Mouse (Mus musculus): Measurements from ENCODE around the gene Klf12. TPM values are rescaled to one million over a fixed set of nuclear protein-coding genes. Genes with fewer than 3 reads are reported as not detected.

Gene Klf12
- polyA plus RNA-seq, 1 experiment: 1.6 TPM

GRCm38 (mm10) chr14:100283411-100284118 is 914 bp downstream of the Klf12 start:
- 9% methylated on average over 27 of the region's 27 CpGs for WGBS
- no peak for TF ChIP-seq POLR2A (IDR thresholded peaks at IDR 0.05; ENCODE audit: control insufficient read depth, extremely low read depth, insufficient read depth, low read length, poor library complexity)
- no peak for TF ChIP-seq CTCF (IDR thresholded peaks at IDR 0.05; ENCODE audit: borderline replicate concordance, control insufficient read depth, extremely low read depth, insufficient read depth, low read length, poor library complexity)
- H3K27ac ChIP-seq (ENCODE audit: control insufficient read depth, insufficient read depth, low read length): no peak overlapping the region
- DNase-seq: no peak
- peaks cover 20% of the 10 kb centered on the region for H3K27me3 ChIP-seq (ENCODE audit: control insufficient read depth, insufficient read depth, low read length)
- no peaks in the 10 kb centered on the region for H3K36me3 ChIP-seq (ENCODE audit: control insufficient read depth, insufficient read depth, low read length)
- 0 out of 2 replicates have a peak, but pooled peaks cover 5% of the 10 kb centered on the region for H3K4me1 ChIP-seq (replicated peaks; ENCODE audit: control insufficient read depth, insufficient read depth, low read length)
- H3K4me3 ChIP-seq (ENCODE audit: control insufficient read depth, insufficient read depth, low read length): no peak overlapping the region

DNA sequence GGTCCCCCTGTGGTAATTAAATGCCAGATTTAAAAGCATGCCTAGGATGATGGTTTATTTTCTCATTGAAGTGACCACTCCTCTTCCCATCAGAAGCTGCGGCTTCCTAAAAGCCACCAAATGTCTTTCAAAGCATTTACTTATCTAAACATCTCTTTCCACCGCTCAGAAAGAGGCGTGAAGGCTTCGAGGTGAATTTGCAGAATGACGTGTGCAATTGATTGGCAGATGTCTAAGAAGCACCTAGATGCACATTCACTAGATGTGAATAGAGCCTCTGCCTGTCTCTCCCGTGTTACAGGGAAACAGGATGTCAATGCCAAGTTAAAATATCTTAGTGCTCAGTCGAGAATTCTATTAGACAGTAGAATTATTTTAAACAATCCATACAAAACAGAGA is 1.8 kb downstream of the Klf12 start:
- Histone ChIP-seq H3K27me3 (ENCODE audit: control insufficient read depth, insufficient read depth, low read length) (peaks cover 20% of the 10 kb centered on the region), H3K4me3 (ENCODE audit: control insufficient read depth, insufficient read depth, low read length) (no peak overlapping the region), H3K27ac (ENCODE audit: control insufficient read depth, insufficient read depth, low read length) (no peak overlapping the region), H3K36me3 (ENCODE audit: control insufficient read depth, insufficient read depth, low read length) (no peaks in the 10 kb centered on the region), H3K4me1 (replicated peaks; ENCODE audit: control insufficient read depth, insufficient read depth, low read length) (0 out of 2 replicates have a peak, but pooled peaks cover 5% of the 10 kb centered on the region)
- 24% methylated on average over 7 of the region's 7 CpGs for WGBS
- TF ChIP-seq POLR2A (IDR thresholded peaks at IDR 0.05; ENCODE audit: control insufficient read depth, extremely low read depth, insufficient read depth, low read length, poor library complexity) (no peak), CTCF (IDR thresholded peaks at IDR 0.05; ENCODE audit: borderline replicate concordance, control insufficient read depth, extremely low read depth, insufficient read depth, low read length, poor library complexity) (no peak)
- no peak for DNase-seq

DNA sequence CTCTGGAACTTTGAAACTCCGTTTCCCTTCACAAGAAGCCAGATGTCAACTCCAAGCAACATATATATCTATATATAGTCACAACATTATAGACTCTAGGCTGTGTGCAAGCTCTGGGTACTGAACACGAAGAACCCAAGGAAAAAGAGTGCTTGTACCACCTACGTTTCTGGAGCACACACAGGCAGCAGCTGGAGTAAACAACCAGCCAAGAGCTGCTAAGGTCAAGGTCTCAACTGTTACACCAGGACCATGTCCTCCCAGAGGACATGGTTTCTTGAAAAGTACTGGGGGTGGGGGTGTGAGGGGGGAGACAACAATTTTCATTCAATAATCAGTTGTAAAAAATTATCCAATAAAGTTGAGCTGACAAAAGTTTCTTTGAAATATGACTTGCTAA is 2.7 kb downstream of the Klf12 start:
- Histone ChIP-seq H3K27me3 (ENCODE audit: control insufficient read depth, insufficient read depth, low read length) (peaks cover 19% of the 10 kb centered on the region), H3K4me3 (ENCODE audit: control insufficient read depth, insufficient read depth, low read length) (no peak overlapping the region), H3K27ac (ENCODE audit: control insufficient read depth, insufficient read depth, low read length) (no peak overlapping the region), H3K36me3 (ENCODE audit: control insufficient read depth, insufficient read depth, low read length) (no peaks in the 10 kb centered on the region), H3K4me1 (replicated peaks; ENCODE audit: control insufficient read depth, insufficient read depth, low read length) (0 out of 2 replicates have a peak, but pooled peaks cover 5% of the 10 kb centered on the region)
- DNase-seq: no peak
- no peak for TF ChIP-seq POLR2A (IDR thresholded peaks at IDR 0.05; ENCODE audit: control insufficient read depth, extremely low read depth, insufficient read depth, low read length, poor library complexity)
- no peak for TF ChIP-seq CTCF (IDR thresholded peaks at IDR 0.05; ENCODE audit: borderline replicate concordance, control insufficient read depth, extremely low read depth, insufficient read depth, low read length, poor library complexity)
- WGBS: 73% methylated on average over 3 of the region's 3 CpGs

GRCm38 (mm10) chr14:100274179-100274578 is 10.3 kb downstream of the Klf12 start:
- no peak for DNase-seq
- TF ChIP-seq CTCF (IDR thresholded peaks at IDR 0.05; ENCODE audit: borderline replicate concordance, control insufficient read depth, extremely low read depth, insufficient read depth, low read length, poor library complexity) (no peak), POLR2A (IDR thresholded peaks at IDR 0.05; ENCODE audit: control insufficient read depth, extremely low read depth, insufficient read depth, low read length, poor library complexity) (no peak)
- WGBS: 92% methylated on average over 2 of the region's 2 CpGs

GRCm38 (mm10) chr14:100260531-100260930 is 23.9 kb downstream of the Klf12 start:
- Histone ChIP-seq H3K36me3 (ENCODE audit: control insufficient read depth, insufficient read depth, low read length) (no peaks in the 10 kb centered on the region), H3K4me3 (ENCODE audit: control insufficient read depth, insufficient read depth, low read length) (no peak overlapping the region), H3K27me3 (ENCODE audit: control insufficient read depth, insufficient read depth, low read length) (no peaks in the 10 kb centered on the region), H3K4me1 (replicated peaks; ENCODE audit: control insufficient read depth, insufficient read depth, low read length) (no peaks in the 10 kb centered on the region; the same call in 1 of the 2 replicates), H3K27ac (ENCODE audit: control insufficient read depth, insufficient read depth, low read length) (no peak overlapping the region)
- WGBS: 32% methylated on average over 4 of the region's 4 CpGs
- no peak for TF ChIP-seq POLR2A (IDR thresholded peaks at IDR 0.05; ENCODE audit: control insufficient read depth, extremely low read depth, insufficient read depth, low read length, poor library complexity)
- TF ChIP-seq CTCF (IDR thresholded peaks at IDR 0.05; ENCODE audit: borderline replicate concordance, control insufficient read depth, extremely low read depth, insufficient read depth, low read length, poor library complexity): no peak
- DNase-seq: no peak

More at GRCm38 (mm10) chr14:100274179-100274578, 10.3 kb downstream of the Klf12 start:
- Histone ChIP-seq H3K4me3 (ENCODE audit: control insufficient read depth, insufficient read depth, low read length) (no peak overlapping the region), H3K27ac (ENCODE audit: control insufficient read depth, insufficient read depth, low read length) (no peak overlapping the region), H3K36me3 (ENCODE audit: control insufficient read depth, insufficient read depth, low read length) (no peaks in the 10 kb centered on the region), H3K27me3 (ENCODE audit: control insufficient read depth, insufficient read depth, low read length) (no peaks in the 10 kb centered on the region), H3K4me1 (replicated peaks; ENCODE audit: control insufficient read depth, insufficient read depth, low read length) (no peaks in the 10 kb centered on the region)

GRCm38 (mm10) chr14:100243046-100243445 is 41.4 kb downstream of the Klf12 start:
- no peak for DNase-seq
- no peak for TF ChIP-seq POLR2A (IDR thresholded peaks at IDR 0.05; ENCODE audit: control insufficient read depth, extremely low read depth, insufficient read depth, low read length, poor library complexity)
- TF ChIP-seq CTCF (IDR thresholded peaks at IDR 0.05; ENCODE audit: borderline replicate concordance, control insufficient read depth, extremely low read depth, insufficient read depth, low read length, poor library complexity): no peak
- Histone ChIP-seq H3K27me3 (ENCODE audit: control insufficient read depth, insufficient read depth, low read length) (no peaks in the 10 kb centered on the region), H3K4me1 (replicated peaks; ENCODE audit: control insufficient read depth, insufficient read depth, low read length) (no peaks in the 10 kb centered on the region), H3K4me3 (ENCODE audit: control insufficient read depth, insufficient read depth, low read length) (no peak overlapping the region), H3K36me3 (ENCODE audit: control insufficient read depth, insufficient read depth, low read length) (no peaks in the 10 kb centered on the region), H3K27ac (ENCODE audit: control insufficient read depth, insufficient read depth, low read length) (no peak overlapping the region)
- 84% methylated on average over 5 of the region's 5 CpGs for WGBS

All from thymus, adult 2 months (tissue).